Mouse (Mus musculus) adrenal gland, adult (tissue): ENCODE results near the gene Hprt.
A peak's percentile ranks its signal among the peaks of the same experiment; 100 is the strongest.

ENCODE experiments used
- DNase-seq, 2 experiments: peaks; one replicate each; pipeline ENCODE4 v3.0.0; 2022 to 2023; ENCODE audit warnings: low spot score in 1 of 2; ENCODE audit not compliant: inconsistent age in 2 of 2

Gene Hprt

GRCm38 (mm10) chrX:53040138-53040537 is 52.2 kb downstream of the Hprt start:
- no peak for DNase-seq

- no peak for DNase-seq
These were observed 53.1 kb downstream of the Hprt start for GRCm38 (mm10) chrX:53041006-53041405.

GRCm38 (mm10) chrX:53045187-53045903 is 57.4 kb downstream of the Hprt start:
- peak; percentile 40 to 48 for DNase-seq

GRCm38 (mm10) chrX:53046033-53046432 is 58.1 kb downstream of the Hprt start:
- no peak for DNase-seq

GRCm38 (mm10) chrX:53046911-53047310 is 59.0 kb downstream of the Hprt start:
- no peak for DNase-seq

GRCm38 (mm10) chrX:53049196-53049595 is 61.3 kb downstream of the Hprt start:
- DNase-seq = peak; percentile 13 to 36

- peak in 1 of 2 experiments; percentile 29 for DNase-seq
These were observed 62.4 kb downstream of the Hprt start for GRCm38 (mm10) chrX:53050353-53050752.

GRCm38 (mm10) chrX:53052652-53053500 is 64.9 kb downstream of the Hprt start:
- peak; percentile 57 to 75 for DNase-seq

- DNase-seq = peak in 1 of 2 experiments; percentile 8
These were observed 65.9 kb downstream of the Hprt start for GRCm38 (mm10) chrX:53053885-53054284.

- peak; percentile 42 to 68 for DNase-seq
These were observed 67.8 kb downstream of the Hprt start for GRCm38 (mm10) chrX:53055771-53056170.

GRCm38 (mm10) chrX:53056627-53057026 is 68.7 kb downstream of the Hprt start:
- DNase-seq = peak; percentile 60 to 79

- peak; percentile 95 to 96 for DNase-seq
These were observed 69.3 kb downstream of the Hprt start for GRCm38 (mm10) chrX:53057054-53057759.

- no peak for DNase-seq
These were observed 69.8 kb downstream of the Hprt start for GRCm38 (mm10) chrX:53057760-53058090.

- peak; percentile 37 to 75 for DNase-seq
These were observed 70.7 kb downstream of the Hprt start for GRCm38 (mm10) chrX:53058459-53059280.

- DNase-seq = peak; percentile 16 to 65
These were observed 71.6 kb downstream of the Hprt start for GRCm38 (mm10) chrX:53059426-53060007.

GRCm38 (mm10) chrX:53064406-53064805 is 76.5 kb downstream of the Hprt start:
- DNase-seq = no peak
